Mouse (Mus musculus): ENCODE data around the gene Dtx2.
"Not testable (repeated sequence)": the region's sequence is repeated elsewhere in the genome, so short reads cannot be mapped to it uniquely, and the experiment has no call there.

Dtx2 gene

GRCm38 (mm10) chr5:136061567-136061966 is 67.0 kb downstream of the Dtx2 start:
- in situ Hi-C loops (cut with MboI, MseI) = no loop called here

GRCm38 (mm10) chr5:136063920-136064319 is 69.3 kb downstream of the Dtx2 start:
- in situ Hi-C loops (cut with MboI, MseI) = no loop called here

- in situ Hi-C loops (cut with MboI, MseI) = not testable (repeated sequence)
Observed at GRCm38 (mm10) chr5:136066404-136067148, 72.0 kb downstream of the Dtx2 start.

GRCm38 (mm10) chr5:136069411-136069810 is 74.8 kb downstream of the Dtx2 start:
- in situ Hi-C loops (cut with MboI, MseI) = no loop called here

GRCm38 (mm10) chr5:136073051-136073450 is 78.5 kb downstream of the Dtx2 start:
- in situ Hi-C loops (cut with MboI, MseI) = no loop called here

- in situ Hi-C loops (cut with MboI, MseI) = no loop called here
Observed at GRCm38 (mm10) chr5:136073526-136073925, 78.9 kb downstream of the Dtx2 start.

GRCm38 (mm10) chr5:136075076-136075475 is 80.5 kb downstream of the Dtx2 start:
- in situ Hi-C loops (cut with MboI, MseI) = no loop called here

GRCm38 (mm10) chr5:136076284-136076683 is 81.7 kb downstream of the Dtx2 start:
- in situ Hi-C loops (cut with MboI, MseI) = no loop called here

- in situ Hi-C loops (cut with MboI, MseI) = no loop called here
Observed at GRCm38 (mm10) chr5:136077001-136077550, 82.5 kb downstream of the Dtx2 start.

GRCm38 (mm10) chr5:136078136-136078535 is 83.5 kb downstream of the Dtx2 start:
- in situ Hi-C loops (cut with MboI, MseI) = no loop called here

- in situ Hi-C loops (cut with MboI, MseI) = no loop called here
Observed at GRCm38 (mm10) chr5:136082345-136082744, 87.7 kb downstream of the Dtx2 start.

Measured in T-helper 1 cell (primary cell).